Mouse (Mus musculus) heart, postnatal 0 days (tissue): ENCODE results near the gene Xlr4b.

ENCODE experiments used
- CTCF ChIP-seq: IDR thresholded peaks from 2 replicates; pipeline ENCODE4 v1.5.1; 2016; ENCODE audit warnings: antibody characterized with exemption, control low read depth, low read depth
- EP300 ChIP-seq: IDR thresholded peaks from 2 replicates; pipeline ENCODE4 v1.6.1; 2016; ENCODE audit warnings: antibody characterized with exemption, low read depth

DNA sequence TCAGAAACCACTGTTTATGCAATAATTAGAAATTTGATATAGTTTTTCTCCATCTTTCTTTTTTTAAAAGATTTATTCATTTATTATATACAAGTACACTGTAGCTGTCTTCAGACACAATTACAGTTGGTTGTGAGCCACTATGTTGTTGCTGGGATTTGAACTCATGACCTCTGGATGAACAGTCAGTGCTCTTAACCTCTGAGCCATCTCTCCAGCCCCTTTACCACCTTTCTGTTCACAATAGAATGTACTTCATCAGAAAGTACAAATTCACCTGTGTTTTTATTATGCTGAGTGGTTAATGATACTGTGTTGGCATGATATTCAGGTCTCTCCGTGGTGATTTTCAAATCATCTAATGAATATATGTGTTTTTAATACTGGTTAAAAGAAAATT is 11.2 kb downstream of the Xlr4b start:
- TF ChIP-seq CTCF (no peak), EP300 (no peak)
